Mouse (Mus musculus): Measurements from ENCODE around the gene Skap1. TPM values are rescaled to one million over a fixed set of nuclear protein-coding genes. Genes with fewer than 3 reads are reported as not detected.
A peak's percentile ranks its signal among the peaks of the same experiment; 100 is the strongest.

Gene Skap1
- polyA plus RNA-seq, 1 experiment from 2014 or later: 0.29 TPM

- ATAC-seq (ENCODE audit: low read depth): no peak
- Histone ChIP-seq H3K36me3 (no peaks in the 10 kb centered on the region), H3K4me3 (replicated peaks) (no peak overlapping the region), H3K27me3 (peaks cover 6% of the 10 kb centered on the region; the same call in 1 of the 2 replicates), H3K27ac (no peak overlapping the region), H3K4me2 (no peak overlapping the region), H3K9ac (no peak overlapping the region), H3K4me1 (replicated peaks) (no peaks in the 10 kb centered on the region), H3K9me3 (replicated peaks) (no peaks in the 10 kb centered on the region)
- DNase-seq: no peak
- 52% methylated on average over 9 of the region's 9 CpGs for WGBS (ENCODE audit: insufficient replicate concordance)
These were observed 165.4 kb downstream of the Skap1 start for GRCm38 (mm10) chr11:96629775-96630174.

DNA sequence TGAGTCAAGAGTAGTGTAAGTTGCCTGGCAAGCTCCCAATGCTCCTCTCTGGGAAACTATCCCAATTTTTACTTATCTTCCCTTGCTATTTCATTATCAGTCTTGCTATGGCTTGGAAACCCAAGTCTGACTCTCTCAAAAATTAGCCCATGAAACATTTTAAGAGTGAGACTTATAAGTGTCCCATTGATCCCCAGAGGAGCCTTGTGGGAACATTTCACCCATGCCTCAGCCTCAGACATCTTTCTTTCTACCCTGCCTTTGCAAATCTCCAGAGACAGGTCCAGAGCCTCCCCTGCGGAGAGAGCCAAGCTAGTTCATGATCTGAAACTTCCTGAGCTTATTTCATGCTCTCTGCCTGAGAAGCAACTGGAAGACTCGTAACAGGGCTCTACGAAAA, 167.1 kb downstream of the Skap1 start:
- Histone ChIP-seq H3K4me2 (no peak overlapping the region), H3K4me3 (replicated peaks) (no peak overlapping the region), H3K9me3 (replicated peaks) (no peaks in the 10 kb centered on the region), H3K27ac (no peak overlapping the region), H3K36me3 (no peaks in the 10 kb centered on the region), H3K4me1 (replicated peaks) (no peaks in the 10 kb centered on the region), H3K9ac (no peak overlapping the region), H3K27me3 (peaks cover under 1% of the 10 kb centered on the region; the same call in 1 of the 2 replicates)
- WGBS (ENCODE audit: insufficient replicate concordance): 55% methylated on average over 3 of the region's 3 CpGs
- ATAC-seq (ENCODE audit: low read depth) (no peak), DNase-seq (no peak)

DNA sequence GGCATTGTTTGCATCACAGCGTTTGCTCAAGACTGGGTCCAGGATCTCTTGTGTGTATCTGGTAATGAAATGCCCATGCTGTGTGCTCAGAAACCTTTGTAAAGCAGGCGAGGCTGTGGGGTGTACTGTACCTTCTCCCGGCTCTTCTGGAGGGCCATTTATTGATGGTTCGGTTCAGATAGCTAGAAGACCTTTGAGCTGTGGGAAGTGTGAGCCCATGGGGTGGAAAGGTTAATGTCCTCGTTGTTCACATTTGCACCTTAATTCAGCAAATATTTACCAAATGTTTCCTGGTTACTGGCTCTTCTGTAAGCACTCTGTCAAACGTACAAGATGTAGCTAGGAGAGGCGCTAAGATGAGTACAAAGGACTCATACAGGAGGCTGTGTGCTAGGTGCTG, 173.5 kb downstream of the Skap1 start:
- no peak overlapping the region for H3K27ac ChIP-seq
- H3K9ac ChIP-seq: no peak overlapping the region
- no peak overlapping the region for H3K4me2 ChIP-seq
- H3K27me3 ChIP-seq: no peaks in the 10 kb centered on the region
- H3K4me1 ChIP-seq (replicated peaks): no peaks in the 10 kb centered on the region
- H3K36me3 ChIP-seq: no peaks in the 10 kb centered on the region
- no peaks in the 10 kb centered on the region for H3K9me3 ChIP-seq (replicated peaks)
- DNase-seq (no peak), ATAC-seq (ENCODE audit: low read depth) (no peak; the same call in 1 of the 2 replicates)
- 49% methylated on average over 7 of the region's 7 CpGs for WGBS (ENCODE audit: insufficient replicate concordance)
- no peak overlapping the region for H3K4me3 ChIP-seq (replicated peaks)

DNA sequence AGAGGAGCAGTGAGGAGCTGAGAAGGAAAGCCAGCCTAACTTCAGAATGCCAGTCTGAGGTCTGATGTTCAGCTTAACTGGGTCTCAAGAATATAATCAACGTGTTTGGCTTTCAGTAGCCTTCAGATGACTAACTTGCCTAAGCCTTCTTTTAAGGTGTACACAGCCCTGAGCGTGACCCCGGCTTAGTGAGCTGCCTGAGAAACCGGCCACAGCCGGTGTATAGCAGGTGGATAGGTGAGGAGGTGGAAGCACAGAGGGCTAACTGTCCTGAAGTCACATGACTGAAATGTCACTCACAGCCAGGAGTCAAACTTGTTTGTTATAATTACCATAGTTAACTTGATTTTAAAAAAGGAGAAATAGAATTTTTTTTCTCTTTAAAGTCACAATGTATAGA, 175.4 kb downstream of the Skap1 start:
- H3K4me3 ChIP-seq (replicated peaks): no peak overlapping the region
- no peak for ATAC-seq (ENCODE audit: low read depth)
- no peak for DNase-seq
- no peaks in the 10 kb centered on the region for H3K4me1 ChIP-seq (replicated peaks)
- no peaks in the 10 kb centered on the region for H3K9me3 ChIP-seq (replicated peaks)
- H3K27me3 ChIP-seq: no peaks in the 10 kb centered on the region
- WGBS (ENCODE audit: insufficient replicate concordance): 65% methylated on average over 5 of the region's 5 CpGs
- H3K9ac ChIP-seq: no peak overlapping the region
- no peak overlapping the region for H3K27ac ChIP-seq
- H3K4me2 ChIP-seq: no peak overlapping the region
- H3K36me3 ChIP-seq: no peaks in the 10 kb centered on the region

DNA sequence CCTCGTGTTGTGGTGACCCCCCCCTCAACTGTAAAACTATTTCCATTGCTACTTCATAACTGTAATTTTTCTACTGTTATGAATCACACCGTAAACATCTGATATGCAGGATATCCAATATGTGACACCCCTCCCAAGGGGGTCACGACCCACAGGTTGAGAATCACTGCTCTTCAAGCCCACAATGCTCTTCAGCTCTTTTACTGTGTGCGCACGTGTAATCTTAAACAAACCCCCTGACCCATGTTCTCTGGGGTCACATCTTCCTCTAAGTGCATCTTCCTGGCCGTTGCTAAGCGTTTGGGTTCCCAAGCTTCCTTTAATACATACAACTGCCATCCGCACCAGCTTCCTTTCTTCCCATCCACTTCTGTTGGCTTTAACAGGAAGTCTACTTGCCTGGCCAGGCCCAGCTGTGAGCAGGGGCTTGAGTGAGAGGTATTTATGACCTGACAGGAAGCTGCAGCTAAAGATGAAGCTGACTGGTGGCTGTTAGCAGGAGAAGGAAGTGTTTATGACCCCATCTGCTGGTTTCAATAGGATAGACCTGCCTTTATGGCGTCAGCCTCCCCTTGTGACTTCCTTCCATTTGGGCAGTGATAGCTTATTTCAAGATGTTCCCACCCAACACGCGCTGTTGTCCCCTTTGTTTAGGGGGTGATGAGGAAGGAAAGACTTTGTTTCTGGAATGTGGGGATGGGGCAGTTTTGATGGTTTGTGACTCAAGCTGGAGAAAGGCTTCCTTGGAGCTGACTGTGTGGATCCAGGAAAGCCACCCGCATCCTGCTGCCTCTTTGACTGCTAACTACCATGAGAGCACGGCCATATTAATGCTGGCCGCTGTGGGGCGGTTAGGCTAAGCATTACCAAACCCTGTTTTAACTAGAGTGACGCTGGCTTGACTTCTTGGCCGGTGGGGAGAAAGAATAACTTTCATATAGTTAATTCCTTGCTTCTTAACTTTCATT, 178.1 kb downstream of the Skap1 start:
- Histone ChIP-seq H3K4me1 (replicated peaks) (peaks cover 2% of the 10 kb centered on the region; the same call in 1 of the 2 replicates), H3K27ac (no peak overlapping the region), H3K27me3 (no peaks in the 10 kb centered on the region), H3K4me3 (replicated peaks) (no peak overlapping the region), H3K9me3 (replicated peaks) (no peaks in the 10 kb centered on the region), H3K4me2 (no peak overlapping the region), H3K9ac (no peak overlapping the region), H3K36me3 (no peaks in the 10 kb centered on the region)
- ATAC-seq (ENCODE audit: low read depth) (peak; percentile 29; the same call in 1 of the 2 replicates), DNase-seq (peak; percentile 0)
- WGBS (ENCODE audit: insufficient replicate concordance): 34% methylated on average over 17 of the region's 17 CpGs

GRCm38 (mm10) chr11:96644969-96645368, 180.6 kb downstream of the Skap1 start:
- no peaks in the 10 kb centered on the region for H3K9me3 ChIP-seq (replicated peaks)
- H3K4me3 ChIP-seq (replicated peaks): no peak overlapping the region
- no peaks in the 10 kb centered on the region for H3K36me3 ChIP-seq
- ATAC-seq (ENCODE audit: low read depth): no peak
- 28% methylated on average over 7 of the region's 7 CpGs for WGBS (ENCODE audit: insufficient replicate concordance)
- H3K4me1 ChIP-seq (replicated peaks): peaks cover 2% of the 10 kb centered on the region; the same call in 1 of the 2 replicates
- no peak overlapping the region for H3K4me2 ChIP-seq
- DNase-seq: no peak
- no peak overlapping the region; the same call in 1 of the 2 replicates for H3K27ac ChIP-seq
- no peak overlapping the region for H3K9ac ChIP-seq
- H3K27me3 ChIP-seq: no peaks in the 10 kb centered on the region

DNA sequence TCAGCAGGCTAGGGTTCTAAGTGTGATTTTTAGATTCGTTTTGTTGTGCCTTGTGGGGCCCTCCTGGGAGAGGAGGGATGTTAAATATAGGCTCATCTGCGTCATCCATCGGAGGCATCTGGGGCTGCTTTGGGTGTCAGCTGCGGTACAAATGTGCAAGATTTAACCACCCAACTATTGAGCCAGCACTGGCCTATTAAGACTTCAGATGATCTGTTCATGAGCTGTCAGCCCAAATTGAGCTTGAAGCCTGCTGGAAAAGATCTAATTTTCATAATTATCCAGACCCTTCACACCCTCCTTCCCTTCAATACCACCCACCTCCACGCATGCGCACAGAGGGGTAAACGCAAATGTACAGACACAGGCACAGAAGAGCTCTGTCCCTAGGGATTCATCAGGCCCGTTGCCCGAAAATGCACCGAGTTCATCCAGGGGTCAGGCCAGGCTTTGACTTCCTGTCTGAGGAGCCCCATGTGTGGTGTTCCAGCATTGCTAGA, 181.2 kb downstream of the Skap1 start:
- Histone ChIP-seq H3K36me3 (no peaks in the 10 kb centered on the region), H3K4me1 (replicated peaks) (peaks cover 2% of the 10 kb centered on the region; the same call in 1 of the 2 replicates), H3K9me3 (replicated peaks) (no peaks in the 10 kb centered on the region), H3K27ac (peak overlapping the region; percentile 53; the same call in 1 of the 2 replicates), H3K4me2 (no peak overlapping the region), H3K27me3 (no peaks in the 10 kb centered on the region), H3K9ac (no peak overlapping the region), H3K4me3 (replicated peaks) (no peak overlapping the region)
- no peak for ATAC-seq (ENCODE audit: low read depth)
- WGBS (ENCODE audit: insufficient replicate concordance): 47% methylated on average over 10 of the region's 10 CpGs
- DNase-seq: no peak

DNA sequence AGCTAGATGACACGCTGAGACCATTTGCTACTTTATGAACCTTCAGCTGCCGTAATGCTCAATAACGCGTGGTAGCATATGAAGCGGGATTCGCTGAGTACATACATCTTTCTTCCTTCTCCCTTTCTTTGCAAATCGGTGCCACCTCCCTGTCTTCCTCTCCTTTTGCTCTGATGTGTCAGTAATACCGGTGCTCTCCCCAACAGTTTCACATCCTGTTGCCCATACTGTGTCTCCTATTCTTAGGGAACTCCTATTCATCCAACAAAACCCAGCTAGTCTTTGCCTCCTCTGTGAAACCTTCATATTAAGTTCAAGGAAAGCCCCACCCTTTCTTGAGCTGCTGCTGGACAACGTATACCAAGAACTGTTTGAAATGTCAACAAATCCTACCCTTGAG, 187.5 kb downstream of the Skap1 start:
- Histone ChIP-seq H3K36me3 (no peaks in the 10 kb centered on the region), H3K9ac (no peak overlapping the region), H3K27me3 (no peaks in the 10 kb centered on the region; the same call in 1 of the 2 replicates), H3K9me3 (replicated peaks) (no peaks in the 10 kb centered on the region), H3K4me1 (replicated peaks) (no peaks in the 10 kb centered on the region), H3K4me2 (no peak overlapping the region), H3K4me3 (replicated peaks) (no peak overlapping the region), H3K27ac (no peak overlapping the region)
- no peak for ATAC-seq (ENCODE audit: low read depth)
- DNase-seq: no peak
- 69% methylated on average over 9 of the region's 9 CpGs for WGBS (ENCODE audit: insufficient replicate concordance)

DNA sequence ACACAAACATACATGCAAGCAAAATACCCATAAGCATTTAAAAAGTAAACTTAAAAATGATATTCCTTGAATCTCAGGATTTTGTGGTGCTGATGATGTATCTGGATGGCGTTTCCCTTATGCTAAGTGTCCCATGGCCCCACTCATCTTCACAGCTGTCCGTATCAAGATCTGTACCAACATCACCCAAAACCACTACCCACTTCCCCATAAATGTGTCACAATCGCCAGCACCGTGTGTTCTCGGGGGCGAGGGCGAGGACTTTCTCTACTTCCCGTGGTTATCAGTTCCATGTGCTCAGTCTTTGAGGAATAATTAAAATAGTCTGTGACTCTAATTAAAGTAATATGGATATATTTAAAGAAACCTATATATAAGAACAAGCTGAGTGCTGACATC, 189.5 kb downstream of the Skap1 start:
- Histone ChIP-seq H3K4me2 (no peak overlapping the region), H3K36me3 (no peaks in the 10 kb centered on the region), H3K27me3 (no peaks in the 10 kb centered on the region; the same call in 1 of the 2 replicates), H3K27ac (no peak overlapping the region), H3K4me1 (replicated peaks) (no peaks in the 10 kb centered on the region), H3K9me3 (replicated peaks) (no peaks in the 10 kb centered on the region), H3K9ac (no peak overlapping the region), H3K4me3 (replicated peaks) (no peak overlapping the region)
- ATAC-seq (ENCODE audit: low read depth): no peak
- 19% methylated on average over 8 of the region's 8 CpGs for WGBS (ENCODE audit: insufficient replicate concordance)
- DNase-seq: no peak

- H3K4me2 ChIP-seq: no peak overlapping the region
- ATAC-seq (ENCODE audit: low read depth): no peak
- no peak overlapping the region for H3K9ac ChIP-seq
- no peak for DNase-seq
- H3K4me3 ChIP-seq (replicated peaks): no peak overlapping the region
- no peaks in the 10 kb centered on the region; the same call in 1 of the 2 replicates for H3K27me3 ChIP-seq
- H3K4me1 ChIP-seq (replicated peaks): no peaks in the 10 kb centered on the region
- H3K36me3 ChIP-seq: no peaks in the 10 kb centered on the region
- 64% methylated on average over 1 of the region's 1 CpGs for WGBS (ENCODE audit: insufficient replicate concordance)
- no peak overlapping the region for H3K27ac ChIP-seq
- no peaks in the 10 kb centered on the region for H3K9me3 ChIP-seq (replicated peaks)
These were observed 194.0 kb downstream of the Skap1 start for GRCm38 (mm10) chr11:96658420-96658819.

DNA sequence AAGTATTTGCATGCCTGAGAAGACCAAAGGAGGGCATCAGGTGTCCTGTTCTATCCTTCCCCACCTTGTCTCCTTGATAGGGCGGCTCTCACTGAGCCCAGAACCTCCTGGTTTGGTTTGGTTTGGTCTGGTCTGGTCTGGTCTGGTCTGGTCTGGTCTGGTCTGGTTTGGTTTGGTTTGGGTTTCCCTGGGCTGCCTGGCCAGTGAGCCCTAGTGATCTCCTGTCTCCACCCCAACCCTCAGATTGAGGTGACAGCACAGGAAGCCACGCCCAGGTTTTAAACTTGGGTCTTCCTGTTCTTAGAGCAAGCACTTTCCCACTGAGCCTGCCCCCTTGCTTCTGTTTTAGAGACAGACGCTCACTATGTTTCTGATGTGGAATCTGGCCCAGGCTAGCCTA, 202.5 kb downstream of the Skap1 start:
- no peak for ATAC-seq (ENCODE audit: low read depth)
- H3K9me3 ChIP-seq (replicated peaks): no peaks in the 10 kb centered on the region
- no peak overlapping the region for H3K4me2 ChIP-seq
- WGBS (ENCODE audit: insufficient replicate concordance): 31% methylated on average over 3 of the region's 3 CpGs
- no peak overlapping the region for H3K9ac ChIP-seq
- H3K27ac ChIP-seq: no peak overlapping the region
- DNase-seq: no peak
- no peaks in the 10 kb centered on the region for H3K36me3 ChIP-seq
- no peaks in the 10 kb centered on the region for H3K27me3 ChIP-seq
- no peak overlapping the region for H3K4me3 ChIP-seq (replicated peaks)
- H3K4me1 ChIP-seq (replicated peaks): no peaks in the 10 kb centered on the region

Measured in liver, embryonic 13.5 days (tissue).